Mouse (Mus musculus) layer of hippocampus, adult 8-10 months (tissue): ENCODE measurements around the gene Gdf9. TPM values are rescaled to one million over a fixed set of nuclear protein-coding genes. Genes with fewer than 3 reads are reported as not detected.

Experiments
- DNase-seq, 2 experiments: peaks; one replicate each; pipeline ENCODE4 v3.0.0; 2022; ENCODE audit warnings: low spot score in 2 of 2
- microRNA-seq, 2 experiments: library from miRNA; unstranded; fragments of <30 nt; microRNA quantifications; one replicate each; pipeline ENCODE4 v1.2.0; 2022
- total RNA-seq, 4 experiments: library from RNA; stranded (reverse); gene quantifications; 2 replicates each; pipeline ENCODE4 v1.2.4; 2022

The Gdf9 gene
- total RNA-seq, 4 experiments from 2014 or later = 0.69 to 0.96 (median 0.93) TPM

DNA sequence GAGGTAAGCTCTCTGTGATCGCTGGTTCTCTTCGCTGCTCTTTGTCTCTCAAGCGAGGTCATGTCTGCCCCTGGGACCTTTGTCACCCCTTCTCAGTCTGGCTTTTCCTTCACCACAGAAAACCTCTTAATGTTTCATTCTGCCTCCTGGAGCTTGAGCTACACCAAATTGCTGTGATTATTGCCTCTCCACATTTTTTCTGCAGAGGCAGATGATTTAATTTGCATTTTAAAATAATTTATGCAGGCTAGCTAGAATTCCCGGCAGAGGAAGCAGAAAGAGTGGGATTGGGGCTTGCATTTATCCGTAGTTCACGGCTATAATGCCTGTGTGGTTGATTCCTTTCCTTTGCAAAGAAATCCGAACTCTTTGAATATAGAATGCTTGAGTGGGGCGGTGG, 44.8 kb downstream of the Gdf9 start:
- DNase-seq = no peak

- DNase-seq = no peak
Measured at GRCm38 (mm10) chr11:53477833-53478232, 47.0 kb downstream of the Gdf9 start.

GRCm38 (mm10) chr11:53478383-53479170, 47.8 kb downstream of the Gdf9 start:
- DNase-seq = no peak

DNA sequence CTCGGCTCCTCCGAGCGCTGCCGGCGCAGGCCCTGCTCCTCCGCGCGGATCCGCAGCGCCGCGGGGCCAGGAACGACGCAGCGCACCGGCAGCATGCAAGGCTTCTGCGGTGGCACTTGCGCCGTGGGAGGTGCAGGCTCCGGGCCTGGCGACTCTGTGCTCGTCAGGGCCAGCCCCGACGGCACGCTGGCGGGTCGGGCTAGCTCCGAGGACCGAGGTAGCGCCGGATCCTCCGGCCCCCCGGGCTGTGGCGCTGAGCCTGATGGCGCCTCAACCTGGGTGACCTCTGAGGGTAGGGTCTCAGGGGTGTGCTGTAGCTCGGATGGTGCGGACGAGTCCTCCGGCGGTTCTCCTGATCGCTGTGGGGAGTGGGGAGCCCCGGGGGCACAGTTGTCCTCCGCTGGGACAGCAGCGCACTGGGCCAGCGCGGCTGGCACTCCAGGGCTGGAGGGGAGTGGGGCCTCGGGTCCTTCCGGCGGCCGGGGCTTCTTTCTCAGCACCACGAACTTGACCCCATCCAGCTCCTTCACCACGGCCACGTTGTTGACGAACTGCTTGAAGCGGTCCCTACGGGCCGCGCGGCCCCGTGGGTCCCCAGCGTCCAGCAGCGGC, 48.5 kb downstream of the Gdf9 start:
- DNase-seq = no peak

- DNase-seq = peak; percentile 69 to 73
Measured at GRCm38 (mm10) chr11:53479783-53480301, 49.0 kb downstream of the Gdf9 start, which contains the start of the genes Gm9945 and Sowaha. Gm9945 (plus strand) TSS chr11:53480166. Sowaha (minus strand) TSS chr11:53480274.

- no peak for DNase-seq
Measured at GRCm38 (mm10) chr11:53481088-53481730, 50.4 kb downstream of the Gdf9 start.

DNA sequence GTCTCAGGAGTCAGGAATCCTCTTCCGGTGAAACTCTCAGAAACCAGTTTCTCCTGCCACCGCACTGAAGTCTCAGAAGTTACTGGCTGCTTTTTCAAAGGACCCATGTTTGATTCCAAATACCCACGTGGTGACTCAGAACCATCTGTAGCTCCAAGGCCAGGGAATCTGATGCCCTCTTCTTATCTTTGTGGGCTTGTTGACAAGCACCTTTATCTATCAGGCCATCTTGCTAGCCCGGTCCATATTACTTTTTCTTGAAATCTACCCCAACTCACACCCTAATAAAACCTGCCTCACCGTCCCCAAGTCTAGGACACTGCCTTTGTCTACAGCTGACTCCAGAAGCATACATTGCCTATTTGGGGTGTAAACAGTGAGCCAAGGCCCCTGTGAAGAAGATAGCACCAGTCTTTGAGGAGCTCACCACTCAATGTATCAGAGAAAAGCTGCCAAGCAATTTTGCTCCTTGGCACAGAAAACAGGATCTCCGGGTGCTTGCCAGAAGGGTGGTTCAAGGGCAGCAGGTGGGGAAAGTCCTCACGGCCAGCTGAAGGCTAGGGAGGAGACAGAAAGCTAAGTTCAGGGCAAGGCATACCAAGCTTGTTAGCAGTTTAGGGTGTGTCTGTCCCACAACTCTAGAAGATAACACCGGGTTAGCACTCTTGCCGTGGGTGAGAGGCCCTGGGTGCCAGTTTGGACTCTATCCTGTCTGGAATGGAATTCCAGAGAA, 52.5 kb downstream of the Gdf9 start:
- no peak for DNase-seq

- DNase-seq = no peak
Measured at GRCm38 (mm10) chr11:53485719-53486118, 54.9 kb downstream of the Gdf9 start.

DNA sequence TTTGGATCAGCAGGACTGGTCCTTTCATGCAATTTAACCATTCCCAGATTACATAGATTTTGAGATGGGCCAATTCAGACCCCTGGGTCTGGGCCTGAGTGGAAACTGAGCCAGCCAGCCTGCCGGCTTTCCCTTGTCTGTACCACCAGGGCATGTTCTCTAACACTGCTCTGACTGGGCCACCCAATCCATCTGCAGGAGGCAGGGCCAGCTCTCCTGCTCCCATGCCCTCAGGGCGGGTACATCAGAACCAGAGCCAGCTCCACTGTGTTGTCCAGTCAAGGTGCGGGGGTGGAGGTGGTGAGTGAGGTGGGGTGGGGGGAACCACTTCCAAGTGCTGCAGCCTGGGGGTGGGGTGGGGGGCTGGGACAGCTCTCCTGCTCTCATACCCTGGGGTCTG, 55.5 kb downstream of the Gdf9 start:
- DNase-seq = no peak

DNA sequence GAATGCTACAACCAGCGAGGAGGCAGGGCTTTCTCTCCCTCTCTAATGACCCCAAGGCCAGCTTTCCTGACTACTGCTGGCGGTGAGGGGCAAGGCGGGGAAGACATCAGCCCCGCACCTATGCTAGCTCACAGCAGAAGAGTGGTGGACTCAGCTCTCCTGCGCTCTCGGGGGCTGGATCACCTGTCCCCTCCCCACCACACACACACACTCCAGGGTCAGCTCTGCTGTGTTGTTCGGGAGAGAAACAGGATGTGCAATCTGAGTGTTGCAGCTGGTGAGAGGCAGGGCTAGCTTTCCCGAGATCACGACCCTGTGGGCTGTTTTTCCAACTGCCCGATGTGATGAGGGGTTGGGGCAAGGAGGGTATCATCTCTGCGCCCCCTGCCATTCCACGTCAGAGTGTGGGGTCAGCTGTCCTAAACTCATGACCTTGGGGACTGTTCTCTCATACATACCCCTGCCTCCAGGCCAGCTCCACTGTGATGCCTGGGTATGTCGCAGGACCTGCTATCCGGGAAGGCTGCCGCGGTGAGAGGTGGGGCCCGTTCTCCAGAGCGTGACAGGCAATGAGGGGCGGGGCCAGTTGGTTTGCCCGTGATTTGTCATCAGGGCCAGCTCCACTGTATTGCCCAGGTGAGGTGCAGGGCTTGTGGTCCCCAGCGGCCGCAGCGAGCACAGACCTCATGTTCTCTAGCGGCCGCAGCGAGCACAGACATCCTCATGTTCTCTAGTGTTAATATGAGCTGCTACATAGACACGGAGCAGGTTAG, 56.2 kb downstream of the Gdf9 start:
- DNase-seq = no peak

Small RNA genes lying within 50 kb of the gene (microRNA-seq; reads per million reads assigned to microRNA genes)
- gene Mir6920 = 0 to 0.25 reads per million in 2 experiments

Other genes starting within 250 kb of the Gdf9 start
- 100 to 1,000 TPM; 148 to 190 (median 168) TPM for gene Hspa4, start 130.6 kb upstream of the Gdf9 start, total RNA-seq
- 10 to 100 TPM in 2 of 4 experiments, 1 to 10 TPM in 2; 9.6 to 17.5 (median 11.0) TPM for gene Zcchc10, start 106.3 kb upstream of the Gdf9 start, total RNA-seq
- 100 to 1,000 TPM; 195 to 259 (median 219) TPM for gene Aff4, start 80.2 kb upstream of the Gdf9 start, total RNA-seq
- not detected for gene Leap2, start 7.9 kb upstream of the Gdf9 start, total RNA-seq
- gene Uqcrq, start 192 bp upstream of the Gdf9 start, total RNA-seq = 100 to 1,000 TPM; 374 to 418 (median 397) TPM
- gene Gm10447, start 26.1 kb downstream of the Gdf9 start, total RNA-seq = under 1 TPM; 0.12 to 0.33 (median 0.17) TPM
- gene Shroom1, start 26.2 kb downstream of the Gdf9 start, total RNA-seq = 1 to 10 TPM; 4.7 to 5.9 (median 5.1) TPM
- under 1 TPM in 1 of 4 experiments, not detected in 3; 0.69 TPM for gene Gm9837, start 39.5 kb downstream of the Gdf9 start, total RNA-seq
- 1 to 10 TPM; 1.8 to 4.9 (median 2.8) TPM for gene Gm9945, start 49.1 kb downstream of the Gdf9 start, total RNA-seq
- 100 to 1,000 TPM in 2 of 4 experiments, 10 to 100 TPM in 2; 91.6 to 119 (median 104) TPM for gene Sowaha, start 49.3 kb downstream of the Gdf9 start, total RNA-seq
- gene Sept8, start 88.2 kb downstream of the Gdf9 start, total RNA-seq = 100 to 1,000 TPM; 248 to 260 (median 255) TPM
- gene Kif3a, start 136.4 kb downstream of the Gdf9 start, total RNA-seq = 100 to 1,000 TPM; 115 to 156 (median 130) TPM
- gene Il4, start 187.6 kb downstream of the Gdf9 start, total RNA-seq = not detected
- not detected for gene Il13, start 203.7 kb downstream of the Gdf9 start, total RNA-seq